Mouse (Mus musculus): ENCODE measurements around the gene Zc3h12c. TPM values are rescaled to one million over a fixed set of nuclear protein-coding genes. Genes with fewer than 3 reads are reported as not detected.

Zc3h12c gene
- total RNA-seq, 2 experiments from 2014 or later: 11.5 to 12.9 TPM

- no peak for DNase-seq (ENCODE audit: low spot score in 2 of 2)
- intact Hi-C loops (cut with DNase I): no loop called here
Observed at GRCm38 (mm10) chr9:52110738-52111137, 57.6 kb downstream of the Zc3h12c start.

GRCm38 (mm10) chr9:52107161-52107560 lies 61.2 kb downstream of the Zc3h12c start:
- no peak for DNase-seq (ENCODE audit: low spot score in 2 of 2)
- intact Hi-C loops (cut with DNase I): no loop called here

GRCm38 (mm10) chr9:52105423-52105822 lies 62.9 kb downstream of the Zc3h12c start:
- intact Hi-C loops (cut with DNase I): no loop called here

GRCm38 (mm10) chr9:52104225-52104615 lies 64.2 kb downstream of the Zc3h12c start:
- intact Hi-C loops (cut with DNase I): no loop called here
- no peak for DNase-seq (ENCODE audit: low spot score in 2 of 2)

More at GRCm38 (mm10) chr9:52105423-52105822, 62.9 kb downstream of the Zc3h12c start:
- DNase-seq (ENCODE audit: low spot score in 2 of 2): no peak

- no peak for DNase-seq (ENCODE audit: low spot score in 2 of 2)
- intact Hi-C loops (cut with DNase I): no loop called here
Observed at GRCm38 (mm10) chr9:52103448-52104224, 64.7 kb downstream of the Zc3h12c start.

GRCm38 (mm10) chr9:52102060-52102844 lies 66.1 kb downstream of the Zc3h12c start:
- intact Hi-C loops (cut with DNase I): no loop called here
- DNase-seq (ENCODE audit: low spot score in 2 of 2): no peak

- intact Hi-C loops (cut with DNase I): no loop called here
Observed at GRCm38 (mm10) chr9:52100426-52100825, 67.9 kb downstream of the Zc3h12c start.

GRCm38 (mm10) chr9:52098600-52098999 lies 69.8 kb downstream of the Zc3h12c start:
- intact Hi-C loops (cut with DNase I): loop anchor here (5.0 to 10.0 kb wide), 2 partner anchors 121 to 186 kb away; no protein-coding TSS in a partner anchor

More at GRCm38 (mm10) chr9:52100426-52100825, 67.9 kb downstream of the Zc3h12c start:
- no peak for DNase-seq (ENCODE audit: low spot score in 2 of 2)

GRCm38 (mm10) chr9:52097386-52097785 lies 71.0 kb downstream of the Zc3h12c start:
- no peak for DNase-seq (ENCODE audit: low spot score in 2 of 2)
- intact Hi-C loops (cut with DNase I): loop anchor here (5.0 to 10.0 kb wide), 2 partner anchors 120 to 187 kb away; no protein-coding TSS in a partner anchor

More at GRCm38 (mm10) chr9:52098600-52098999, 69.8 kb downstream of the Zc3h12c start:
- peak; percentile 59 to 69 for DNase-seq (ENCODE audit: low spot score in 2 of 2)

- DNase-seq (ENCODE audit: low spot score in 2 of 2): no peak
- intact Hi-C loops (cut with DNase I): loop anchor here (1.0 to 10.0 kb wide), 3 partner anchors 47 to 189 kb away; no protein-coding TSS in a partner anchor
Observed at GRCm38 (mm10) chr9:52095666-52096065, 72.7 kb downstream of the Zc3h12c start.

GRCm38 (mm10) chr9:52094471-52094980 lies 73.8 kb downstream of the Zc3h12c start:
- intact Hi-C loops (cut with DNase I): loop anchor here (10.0 kb wide), 1 partner anchor 190 kb away; no protein-coding TSS in a partner anchor
- no peak for DNase-seq (ENCODE audit: low spot score in 2 of 2)

GRCm38 (mm10) chr9:52094016-52094415 lies 74.4 kb downstream of the Zc3h12c start:
- intact Hi-C loops (cut with DNase I): loop anchor here (10.0 kb wide), 1 partner anchor 191 kb away; no protein-coding TSS in a partner anchor
- no peak for DNase-seq (ENCODE audit: low spot score in 2 of 2)

- intact Hi-C loops (cut with DNase I): loop anchor here (10.0 kb wide), 1 partner anchor 192 kb away; no protein-coding TSS in a partner anchor
Observed at GRCm38 (mm10) chr9:52093108-52093507, 75.3 kb downstream of the Zc3h12c start.

GRCm38 (mm10) chr9:52092311-52092710 lies 76.1 kb downstream of the Zc3h12c start:
- no peak for DNase-seq (ENCODE audit: low spot score in 2 of 2)
- intact Hi-C loops (cut with DNase I): loop anchor here (10.0 kb wide), 1 partner anchor 192 kb away; no protein-coding TSS in a partner anchor

More at GRCm38 (mm10) chr9:52093108-52093507, 75.3 kb downstream of the Zc3h12c start:
- no peak for DNase-seq (ENCODE audit: low spot score in 2 of 2)

- intact Hi-C loops (cut with DNase I): loop anchor here (10.0 kb wide), 1 partner anchor 193 kb away; no protein-coding TSS in a partner anchor
Observed at GRCm38 (mm10) chr9:52091752-52092151, 76.6 kb downstream of the Zc3h12c start.

GRCm38 (mm10) chr9:52082414-52082813 lies 86.0 kb downstream of the Zc3h12c start:
- DNase-seq (ENCODE audit: low spot score in 2 of 2): no peak
- intact Hi-C loops (cut with DNase I): no loop called here

More at GRCm38 (mm10) chr9:52091752-52092151, 76.6 kb downstream of the Zc3h12c start:
- DNase-seq (ENCODE audit: low spot score in 2 of 2): no peak

GRCm38 (mm10) chr9:52081979-52082378 lies 86.4 kb downstream of the Zc3h12c start:
- intact Hi-C loops (cut with DNase I): no loop called here
- no peak for DNase-seq (ENCODE audit: low spot score in 2 of 2)

GRCm38 (mm10) chr9:52077692-52078091 lies 90.7 kb downstream of the Zc3h12c start:
- intact Hi-C loops (cut with DNase I): no loop called here
- no peak for DNase-seq (ENCODE audit: low spot score in 2 of 2)

GRCm38 (mm10) chr9:52076089-52076488 lies 92.3 kb downstream of the Zc3h12c start:
- intact Hi-C loops (cut with DNase I): no loop called here

More at GRCm38 (mm10) chr9:52076089-52076488, 92.3 kb downstream of the Zc3h12c start:
- DNase-seq (ENCODE audit: low spot score in 2 of 2): no peak

Data from left cerebral cortex, postnatal 36 days (tissue).